Mouse (Mus musculus): Measurements from ENCODE around the gene Napepld.
"Not testable (repeated sequence)": the region's sequence is repeated elsewhere in the genome, so short reads cannot be mapped to it uniquely, and the experiment has no call there.

Napepld gene

GRCm38 (mm10) chr5:21703708-21704107 is 2.5 kb upstream of the Napepld start:
- DNase-seq, result no peak

- peak in 1 of 2 experiments; percentile 59 for DNase-seq
These were observed 1.8 kb upstream of the Napepld start for GRCm38 (mm10) chr5:21702873-21703475.

GRCm38 (mm10) chr5:21702009-21702364 is 791 bp upstream of the Napepld start:
- no peak for DNase-seq

- no peak for DNase-seq
These were observed 262 bp downstream of the Napepld start for GRCm38 (mm10) chr5:21700934-21701333.

GRCm38 (mm10) chr5:21700272-21700821 is 849 bp downstream of the Napepld start:
- DNase-seq, result no peak

- DNase-seq, result not testable (repeated sequence)
These were observed 1.6 kb downstream of the Napepld start for GRCm38 (mm10) chr5:21699555-21699954.

GRCm38 (mm10) chr5:21694854-21695490 is 6.2 kb downstream of the Napepld start:
- DNase-seq, result no peak

- DNase-seq, result peak in 1 of 2 experiments; percentile 42
These were observed 7.8 kb downstream of the Napepld start for GRCm38 (mm10) chr5:21693372-21693870.

- DNase-seq, result no peak
These were observed 9.0 kb downstream of the Napepld start for GRCm38 (mm10) chr5:21692230-21692629.

- DNase-seq, result no peak
These were observed 14.2 kb downstream of the Napepld start for GRCm38 (mm10) chr5:21687042-21687441.

GRCm38 (mm10) chr5:21685001-21685400 is 16.2 kb downstream of the Napepld start:
- DNase-seq, result no peak

- DNase-seq, result no peak
These were observed 17.4 kb downstream of the Napepld start for GRCm38 (mm10) chr5:21683811-21684210.

GRCm38 (mm10) chr5:21680940-21681339 is 20.3 kb downstream of the Napepld start:
- DNase-seq, result no peak

GRCm38 (mm10) chr5:21680029-21680428 is 21.2 kb downstream of the Napepld start:
- no peak for DNase-seq

- DNase-seq, result no peak
These were observed 22.8 kb downstream of the Napepld start for GRCm38 (mm10) chr5:21678363-21678762.

- no peak for DNase-seq
These were observed 23.3 kb downstream of the Napepld start for GRCm38 (mm10) chr5:21677939-21678338.

- no peak for DNase-seq
These were observed 25.7 kb downstream of the Napepld start for GRCm38 (mm10) chr5:21675494-21675893.

- no peak for DNase-seq
These were observed 26.2 kb downstream of the Napepld start for GRCm38 (mm10) chr5:21675019-21675418.

GRCm38 (mm10) chr5:21673742-21674141 is 27.5 kb downstream of the Napepld start:
- DNase-seq, result no peak

- DNase-seq, result peak in 1 of 2 experiments; percentile 18
These were observed 28.2 kb downstream of the Napepld start for GRCm38 (mm10) chr5:21672812-21673635.

- peak in 1 of 2 experiments; percentile 38 for DNase-seq
These were observed 31.9 kb downstream of the Napepld start for GRCm38 (mm10) chr5:21669307-21669706.

- no peak for DNase-seq
These were observed 33.7 kb downstream of the Napepld start for GRCm38 (mm10) chr5:21667191-21668137.

Data from kidney, postnatal 36 days (tissue).